Mouse (Mus musculus): ENCODE results near the gene Agbl4. TPM values are rescaled to one million over a fixed set of nuclear protein-coding genes. Genes with fewer than 3 reads are reported as not detected.

Agbl4 gene
- polyA plus RNA-seq, 1 experiment from 2014 or later: 0.30 TPM

GRCm38 (mm10) chr4:111469847-111470246 is 1072.4 kb downstream of the Agbl4 start:
- no peaks in the 10 kb centered on the region for H3K9me3 ChIP-seq (ENCODE audit: control insufficient read depth, low read length)
- H3K36me3 ChIP-seq (ENCODE audit: control insufficient read depth, insufficient read depth, low read length): no peaks in the 10 kb centered on the region
- H3K4me1 ChIP-seq (ENCODE audit: control insufficient read depth, insufficient read depth, low read length): no peaks in the 10 kb centered on the region
- no peak overlapping the region for H3K9ac ChIP-seq (ENCODE audit: low read depth, low read length)
- no peak overlapping the region for H3K27ac ChIP-seq (ENCODE audit: low read depth, low read length)
- no peak overlapping the region for H3K4me2 ChIP-seq (replicated peaks; ENCODE audit: low read depth, low read length)
- WGBS: 67% methylated on average over 2 of the region's 2 CpGs
- no peak for ATAC-seq (ENCODE audit: low FRiP score, low TSS enrichment)
- H3K4me3 ChIP-seq (ENCODE audit: low read length): no peak overlapping the region
- H3K27me3 ChIP-seq (ENCODE audit: control insufficient read depth, insufficient read depth, low read length): no peaks in the 10 kb centered on the region

DNA sequence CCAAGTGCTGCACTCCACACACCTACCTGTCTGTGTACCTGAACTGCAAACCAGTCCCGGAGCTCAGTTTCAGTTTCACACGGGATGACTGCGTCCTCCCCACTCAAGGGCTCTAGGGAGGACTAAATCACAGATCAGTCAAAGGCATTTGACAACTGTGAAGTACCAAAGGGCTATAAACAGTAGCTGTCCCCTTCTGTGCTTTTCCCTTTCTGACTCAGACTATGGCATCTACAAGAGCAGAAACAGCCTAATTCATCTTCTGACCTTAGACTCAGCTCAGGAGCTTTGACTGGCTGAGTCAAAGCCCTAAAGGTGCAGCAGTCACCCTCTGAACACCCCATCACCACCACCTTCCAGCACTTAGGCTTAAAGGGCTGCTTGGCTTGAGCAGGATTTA is 1074.3 kb downstream of the Agbl4 start:
- 54% methylated on average over 3 of the region's 3 CpGs for WGBS
- H3K9me3 ChIP-seq (ENCODE audit: control insufficient read depth, low read length): no peaks in the 10 kb centered on the region
- no peaks in the 10 kb centered on the region for H3K4me1 ChIP-seq (ENCODE audit: control insufficient read depth, insufficient read depth, low read length)

GRCm38 (mm10) chr4:111472511-111472910 is 1075.0 kb downstream of the Agbl4 start:
- ATAC-seq (ENCODE audit: low FRiP score, low TSS enrichment): no peak
- 67% methylated on average over 3 of the region's 3 CpGs for WGBS
- Histone ChIP-seq H3K36me3 (ENCODE audit: control insufficient read depth, insufficient read depth, low read length) (no peaks in the 10 kb centered on the region), H3K4me1 (ENCODE audit: control insufficient read depth, insufficient read depth, low read length) (no peaks in the 10 kb centered on the region), H3K9me3 (ENCODE audit: control insufficient read depth, low read length) (no peaks in the 10 kb centered on the region), H3K27ac (ENCODE audit: low read depth, low read length) (no peak overlapping the region), H3K9ac (ENCODE audit: low read depth, low read length) (no peak overlapping the region), H3K4me3 (ENCODE audit: low read length) (no peak overlapping the region), H3K27me3 (ENCODE audit: control insufficient read depth, insufficient read depth, low read length) (no peaks in the 10 kb centered on the region), H3K4me2 (replicated peaks; ENCODE audit: low read depth, low read length) (no peak overlapping the region)

More for the DNA sequence above, 1074.3 kb downstream of the Agbl4 start:
- no peak overlapping the region for H3K4me3 ChIP-seq (ENCODE audit: low read length)
- no peak overlapping the region for H3K4me2 ChIP-seq (replicated peaks; ENCODE audit: low read depth, low read length)
- H3K27me3 ChIP-seq (ENCODE audit: control insufficient read depth, insufficient read depth, low read length): no peaks in the 10 kb centered on the region
- H3K36me3 ChIP-seq (ENCODE audit: control insufficient read depth, insufficient read depth, low read length): no peaks in the 10 kb centered on the region
- no peak overlapping the region for H3K9ac ChIP-seq (ENCODE audit: low read depth, low read length)
- ATAC-seq (ENCODE audit: low FRiP score, low TSS enrichment): no peak
- no peak overlapping the region for H3K27ac ChIP-seq (ENCODE audit: low read depth, low read length)

DNA sequence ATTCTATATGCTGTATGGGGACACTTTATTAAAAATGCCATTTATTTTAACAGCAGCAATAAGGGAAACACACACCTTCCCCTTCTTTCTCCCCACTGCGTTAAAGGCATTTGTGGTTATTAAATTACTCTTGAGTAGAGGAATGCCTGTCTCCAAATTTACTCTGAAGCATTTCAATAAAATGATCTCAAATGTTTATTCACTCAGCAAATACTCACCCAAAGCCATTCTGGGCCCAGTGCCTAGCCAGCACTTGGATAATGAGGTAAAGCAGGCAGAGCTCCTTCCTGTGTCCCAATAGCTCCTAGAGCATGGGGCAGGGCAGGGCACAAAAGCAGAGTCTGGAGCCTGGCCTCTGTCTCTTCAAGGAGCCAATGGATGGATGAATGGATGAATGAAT is 1075.6 kb downstream of the Agbl4 start:
- Histone ChIP-seq H3K36me3 (ENCODE audit: control insufficient read depth, insufficient read depth, low read length) (no peaks in the 10 kb centered on the region), H3K27me3 (ENCODE audit: control insufficient read depth, insufficient read depth, low read length) (no peaks in the 10 kb centered on the region), H3K4me1 (ENCODE audit: control insufficient read depth, insufficient read depth, low read length) (no peaks in the 10 kb centered on the region), H3K4me3 (ENCODE audit: low read length) (no peak overlapping the region), H3K9ac (ENCODE audit: low read depth, low read length) (no peak overlapping the region), H3K27ac (ENCODE audit: low read depth, low read length) (no peak overlapping the region), H3K9me3 (ENCODE audit: control insufficient read depth, low read length) (no peaks in the 10 kb centered on the region), H3K4me2 (replicated peaks; ENCODE audit: low read depth, low read length) (no peak overlapping the region)
- WGBS: 83% methylated on average over 1 of the region's 1 CpGs
- no peak for ATAC-seq (ENCODE audit: low FRiP score, low TSS enrichment)

GRCm38 (mm10) chr4:111475374-111475971 is 1078.0 kb downstream of the Agbl4 start:
- Histone ChIP-seq H3K27me3 (ENCODE audit: control insufficient read depth, insufficient read depth, low read length) (no peaks in the 10 kb centered on the region), H3K4me1 (ENCODE audit: control insufficient read depth, insufficient read depth, low read length) (no peaks in the 10 kb centered on the region), H3K4me3 (ENCODE audit: low read length) (no peak overlapping the region), H3K9ac (ENCODE audit: low read depth, low read length) (no peak overlapping the region), H3K4me2 (replicated peaks; ENCODE audit: low read depth, low read length) (no peak overlapping the region), H3K27ac (ENCODE audit: low read depth, low read length) (no peak overlapping the region), H3K36me3 (ENCODE audit: control insufficient read depth, insufficient read depth, low read length) (no peaks in the 10 kb centered on the region), H3K9me3 (ENCODE audit: control insufficient read depth, low read length) (no peaks in the 10 kb centered on the region)
- ATAC-seq (ENCODE audit: low FRiP score, low TSS enrichment): no peak; the same call in 1 of the 2 replicates
- WGBS: 70% methylated on average over 10 of the region's 10 CpGs

DNA sequence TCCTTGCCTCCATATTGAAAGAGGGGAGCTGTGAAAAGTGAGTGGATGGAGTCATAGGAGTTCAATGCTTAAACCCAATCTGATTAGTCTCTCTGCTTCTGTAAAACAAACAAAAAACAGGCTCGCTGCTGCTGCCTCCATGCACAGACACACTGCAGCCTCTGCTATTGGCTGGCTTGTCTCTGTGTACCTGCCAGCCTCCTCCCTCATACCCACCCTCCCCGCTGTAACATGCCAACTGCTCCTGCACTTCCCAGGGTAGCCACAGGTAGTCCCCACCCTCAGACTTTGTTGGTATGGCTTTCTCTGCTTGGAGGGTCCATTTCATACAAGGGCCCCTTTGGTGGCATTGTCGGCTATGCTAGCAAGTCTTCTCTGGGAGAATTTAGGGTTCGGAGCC is 1080.0 kb downstream of the Agbl4 start:
- Histone ChIP-seq H3K36me3 (ENCODE audit: control insufficient read depth, insufficient read depth, low read length) (no peaks in the 10 kb centered on the region), H3K4me3 (ENCODE audit: low read length) (no peak overlapping the region), H3K27ac (ENCODE audit: low read depth, low read length) (no peak overlapping the region), H3K9me3 (ENCODE audit: control insufficient read depth, low read length) (no peaks in the 10 kb centered on the region), H3K4me2 (replicated peaks; ENCODE audit: low read depth, low read length) (no peak overlapping the region), H3K4me1 (ENCODE audit: control insufficient read depth, insufficient read depth, low read length) (no peaks in the 10 kb centered on the region), H3K9ac (ENCODE audit: low read depth, low read length) (no peak overlapping the region), H3K27me3 (ENCODE audit: control insufficient read depth, insufficient read depth, low read length) (no peaks in the 10 kb centered on the region)
- 60% methylated on average over 4 of the region's 4 CpGs for WGBS
- no peak for ATAC-seq (ENCODE audit: low FRiP score, low TSS enrichment)

GRCm38 (mm10) chr4:111483499-111483898 is 1086.0 kb downstream of the Agbl4 start:
- no peak for ATAC-seq (ENCODE audit: low FRiP score, low TSS enrichment)
- no peaks in the 10 kb centered on the region for H3K36me3 ChIP-seq (ENCODE audit: control insufficient read depth, insufficient read depth, low read length)
- no peaks in the 10 kb centered on the region for H3K4me1 ChIP-seq (ENCODE audit: control insufficient read depth, insufficient read depth, low read length)
- WGBS: 95% methylated on average over 5 of the region's 5 CpGs
- H3K9ac ChIP-seq (ENCODE audit: low read depth, low read length): no peak overlapping the region
- no peak overlapping the region for H3K27ac ChIP-seq (ENCODE audit: low read depth, low read length)
- H3K4me2 ChIP-seq (replicated peaks; ENCODE audit: low read depth, low read length): no peak overlapping the region
- no peak overlapping the region for H3K4me3 ChIP-seq (ENCODE audit: low read length)
- no peaks in the 10 kb centered on the region for H3K9me3 ChIP-seq (ENCODE audit: control insufficient read depth, low read length)
- H3K27me3 ChIP-seq (ENCODE audit: control insufficient read depth, insufficient read depth, low read length): no peaks in the 10 kb centered on the region

DNA sequence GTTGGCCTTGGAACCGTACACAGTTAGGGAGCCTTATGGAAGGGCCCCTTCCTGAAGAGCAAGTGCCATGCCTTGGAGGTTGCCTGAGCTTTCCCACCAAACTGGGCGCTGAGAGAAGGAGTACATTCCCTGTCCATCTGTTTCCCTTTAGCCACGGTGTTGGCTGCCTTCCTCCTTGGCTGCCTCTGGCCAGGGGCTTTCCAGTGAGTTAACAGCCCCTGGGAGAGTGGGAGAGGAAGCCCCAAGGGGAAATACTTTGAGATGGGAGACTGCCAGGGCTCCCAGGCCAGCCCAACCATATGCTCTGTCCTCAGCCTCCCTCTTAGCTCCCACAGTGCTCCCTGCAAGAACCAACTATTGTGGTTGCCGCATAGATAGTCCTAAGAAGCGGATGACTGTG is 1087.7 kb downstream of the Agbl4 start:
- Histone ChIP-seq H3K27me3 (ENCODE audit: control insufficient read depth, insufficient read depth, low read length) (no peaks in the 10 kb centered on the region), H3K9me3 (ENCODE audit: control insufficient read depth, low read length) (no peaks in the 10 kb centered on the region), H3K4me3 (ENCODE audit: low read length) (no peak overlapping the region), H3K36me3 (ENCODE audit: control insufficient read depth, insufficient read depth, low read length) (no peaks in the 10 kb centered on the region), H3K9ac (ENCODE audit: low read depth, low read length) (no peak overlapping the region), H3K27ac (ENCODE audit: low read depth, low read length) (no peak overlapping the region), H3K4me2 (replicated peaks; ENCODE audit: low read depth, low read length) (no peak overlapping the region), H3K4me1 (ENCODE audit: control insufficient read depth, insufficient read depth, low read length) (no peaks in the 10 kb centered on the region)
- WGBS: 63% methylated on average over 5 of the region's 5 CpGs
- no peak for ATAC-seq (ENCODE audit: low FRiP score, low TSS enrichment)

- Histone ChIP-seq H3K9ac (ENCODE audit: low read depth, low read length) (no peak overlapping the region), H3K36me3 (ENCODE audit: control insufficient read depth, insufficient read depth, low read length) (no peaks in the 10 kb centered on the region), H3K27ac (ENCODE audit: low read depth, low read length) (no peak overlapping the region), H3K4me1 (ENCODE audit: control insufficient read depth, insufficient read depth, low read length) (no peaks in the 10 kb centered on the region), H3K4me3 (ENCODE audit: low read length) (no peak overlapping the region), H3K4me2 (replicated peaks; ENCODE audit: low read depth, low read length) (no peak overlapping the region), H3K27me3 (ENCODE audit: control insufficient read depth, insufficient read depth, low read length) (no peaks in the 10 kb centered on the region), H3K9me3 (ENCODE audit: control insufficient read depth, low read length) (no peaks in the 10 kb centered on the region)
- ATAC-seq (ENCODE audit: low FRiP score, low TSS enrichment): no peak
- 83% methylated on average over 5 of the region's 5 CpGs for WGBS
Measured at GRCm38 (mm10) chr4:111486187-111486586, 1088.7 kb downstream of the Agbl4 start.

Data from kidney, embryonic 14.5 days (tissue).